Mouse (Mus musculus): ENCODE measurements around the gene Il16. TPM values are rescaled to one million over a fixed set of nuclear protein-coding genes. Genes with fewer than 3 reads are reported as not detected.
A peak's percentile ranks its signal among the peaks of the same experiment; 100 is the strongest.

Il16 gene
- polyA plus RNA-seq, 1 experiment = not detected

GRCm38 (mm10) chr7:83633856-83634255 lies 111.7 kb downstream of the Il16 start:
- no peaks in the 10 kb centered on the region for H3K27me3 ChIP-seq (ENCODE audit: control insufficient read depth, insufficient read depth, low read length, poor library complexity, severe bottlenecking)
- H3K4me1 ChIP-seq (ENCODE audit: control insufficient read depth, insufficient read depth, low read length) = no peaks in the 10 kb centered on the region
- no peak overlapping the region for H3K4me3 ChIP-seq (ENCODE audit: low read depth, low read length)
- no peak overlapping the region for H3K9ac ChIP-seq (ENCODE audit: low read depth, poor library complexity, severe bottlenecking)
- no peaks in the 10 kb centered on the region for H3K9me3 ChIP-seq (replicated peaks; ENCODE audit: control insufficient read depth, insufficient read depth, low read length, poor library complexity, severe bottlenecking)
- no peak overlapping the region for H3K27ac ChIP-seq (ENCODE audit: insufficient read depth, low read length)
- peaks cover 3% of the 10 kb centered on the region; the same call in 1 of the 2 replicates for H3K36me3 ChIP-seq (ENCODE audit: control insufficient read depth, insufficient read depth, low read length, poor library complexity, severe bottlenecking)
- no peak for TF ChIP-seq CTCF (IDR thresholded peaks at IDR 0.05; ENCODE audit: low read depth, low read length)
- no peak for TF ChIP-seq POLR2A (IDR thresholded peaks at IDR 0.05; ENCODE audit: insufficient read depth, low read length)
- TF ChIP-seq EP300 (IDR thresholded peaks at IDR 0.05; ENCODE audit: insufficient read depth, low read depth, low read length) = no peak

- Histone ChIP-seq H3K27me3 (ENCODE audit: control insufficient read depth, insufficient read depth, low read length, poor library complexity, severe bottlenecking) (no peaks in the 10 kb centered on the region), H3K4me3 (ENCODE audit: low read depth, low read length) (peak overlapping the region; percentile 78; the same call in 1 of the 2 replicates), H3K36me3 (ENCODE audit: control insufficient read depth, insufficient read depth, low read length, poor library complexity, severe bottlenecking) (peaks cover 3% of the 10 kb centered on the region; the same call in 1 of the 2 replicates), H3K4me1 (ENCODE audit: control insufficient read depth, insufficient read depth, low read length) (no peaks in the 10 kb centered on the region), H3K9me3 (replicated peaks; ENCODE audit: control insufficient read depth, insufficient read depth, low read length, poor library complexity, severe bottlenecking) (no peaks in the 10 kb centered on the region), H3K27ac (ENCODE audit: insufficient read depth, low read length) (no peak overlapping the region), H3K9ac (ENCODE audit: low read depth, poor library complexity, severe bottlenecking) (no peak overlapping the region)
- TF ChIP-seq CTCF (IDR thresholded peaks at IDR 0.05; ENCODE audit: low read depth, low read length) (no peak), EP300 (IDR thresholded peaks at IDR 0.05; ENCODE audit: insufficient read depth, low read depth, low read length) (no peak), POLR2A (IDR thresholded peaks at IDR 0.05; ENCODE audit: insufficient read depth, low read length) (no peak)
Measured at GRCm38 (mm10) chr7:83632682-83633120, 112.8 kb downstream of the Il16 start.

DNA sequence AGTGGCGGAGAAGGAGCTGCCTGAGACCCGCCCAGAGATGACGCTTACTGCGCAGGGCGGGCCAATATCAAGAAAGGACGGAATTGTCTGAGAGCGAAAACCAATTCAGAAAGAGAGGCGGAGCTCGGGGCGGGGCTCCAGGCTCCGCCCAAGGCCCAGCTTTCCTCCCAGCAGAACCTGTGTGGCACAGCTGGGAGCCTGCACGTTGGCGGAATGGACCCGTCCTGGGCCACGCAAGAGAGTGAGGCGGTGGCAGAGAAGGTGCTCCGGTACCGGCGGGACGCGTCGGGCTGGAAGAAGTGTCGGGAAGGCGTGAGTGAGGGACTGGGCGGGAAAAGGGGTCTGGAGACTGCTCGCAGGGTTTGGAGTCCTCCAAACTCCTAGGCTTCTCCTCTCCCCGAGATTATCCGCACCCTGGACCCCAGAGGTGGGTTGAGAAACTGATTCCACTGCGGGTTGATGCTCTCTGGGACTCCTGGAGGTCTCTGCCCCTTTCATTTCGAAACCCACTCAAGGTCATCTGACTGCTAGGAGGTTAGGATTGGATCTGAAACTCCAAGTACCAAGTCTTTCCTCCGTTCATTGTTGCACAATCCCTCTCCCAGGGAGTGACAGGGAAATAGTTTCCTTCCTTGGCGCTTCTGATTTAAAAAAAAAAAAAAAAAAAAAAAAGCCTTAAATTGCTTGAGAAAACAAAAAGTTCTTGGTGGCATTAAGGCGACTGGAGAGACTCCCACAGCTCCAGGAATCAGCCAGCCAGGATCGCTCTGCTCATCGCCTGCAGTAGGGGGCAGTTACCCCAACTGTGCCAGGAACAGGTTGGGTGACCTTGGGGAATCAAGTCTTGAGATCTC lies 113.5 kb downstream of the Il16 start, which contains the start of gene Stard5:
Gene Stard5, plus strand, starts transcription at position 132 of the 854 bp plus-strand sequence.
- H3K9ac ChIP-seq (ENCODE audit: low read depth, poor library complexity, severe bottlenecking) = peak within 1 kb of the TSS; percentile 60
- peak within 1 kb of the TSS; percentile 78 for H3K4me3 ChIP-seq (ENCODE audit: low read depth, low read length)
- H3K4me1 ChIP-seq (ENCODE audit: control insufficient read depth, insufficient read depth, low read length) = no peaks in the 10 kb centered on the region
- H3K36me3 ChIP-seq (ENCODE audit: control insufficient read depth, insufficient read depth, low read length, poor library complexity, severe bottlenecking) = 0 out of 2 replicates have a peak, but pooled peaks cover 3% of the 10 kb centered on the region
- no peaks in the 10 kb centered on the region for H3K9me3 ChIP-seq (replicated peaks; ENCODE audit: control insufficient read depth, insufficient read depth, low read length, poor library complexity, severe bottlenecking)
- no peaks in the 10 kb centered on the region for H3K27me3 ChIP-seq (ENCODE audit: control insufficient read depth, insufficient read depth, low read length, poor library complexity, severe bottlenecking)
- TF ChIP-seq CTCF (IDR thresholded peaks at IDR 0.05; ENCODE audit: low read depth, low read length) = no peak
- TF ChIP-seq EP300 (IDR thresholded peaks at IDR 0.05; ENCODE audit: insufficient read depth, low read depth, low read length) = no peak
- peak; percentile 81 for TF ChIP-seq POLR2A (IDR thresholded peaks at IDR 0.05; ENCODE audit: insufficient read depth, low read length)
- no peak within 1 kb of the TSS for H3K27ac ChIP-seq (ENCODE audit: insufficient read depth, low read length)

DNA sequence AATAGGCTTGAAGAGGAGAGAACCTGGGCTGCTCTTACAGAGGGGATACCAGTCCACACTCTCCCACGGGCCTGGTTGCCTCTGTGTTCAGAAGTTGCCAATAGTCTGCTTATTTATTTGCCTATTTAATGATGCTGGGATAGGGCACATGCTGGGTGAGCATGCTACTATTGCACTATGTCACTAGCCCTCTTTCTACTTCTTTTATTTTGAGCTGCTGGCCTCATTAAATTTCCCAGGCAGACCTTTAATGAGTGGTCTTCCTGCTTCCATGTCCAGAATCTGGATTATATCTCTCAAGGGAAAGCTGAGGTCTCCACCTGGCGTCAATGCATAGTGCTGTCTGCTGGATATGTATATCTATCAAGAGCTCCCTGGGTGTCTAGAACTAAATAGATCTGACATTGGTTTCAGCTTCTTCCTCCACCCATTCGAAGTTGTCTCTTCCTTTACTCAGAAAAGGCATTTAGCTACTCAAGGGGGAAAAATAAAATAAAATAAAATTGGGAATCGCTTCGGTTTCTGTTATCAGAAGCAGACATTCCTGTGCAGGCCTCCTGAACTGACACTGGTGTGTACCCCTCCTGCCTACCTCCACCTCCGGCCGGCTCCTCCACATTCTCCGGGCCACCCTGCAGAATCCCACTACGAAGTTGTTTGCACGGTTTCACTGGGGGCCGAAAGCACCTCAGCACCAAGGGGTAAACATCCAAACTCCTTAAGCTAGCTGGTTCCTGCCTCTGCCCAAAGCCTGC lies 114.3 kb downstream of the Il16 start:
- Histone ChIP-seq H3K4me1 (ENCODE audit: control insufficient read depth, insufficient read depth, low read length) (no peaks in the 10 kb centered on the region), H3K27ac (ENCODE audit: insufficient read depth, low read length) (no peak overlapping the region), H3K4me3 (ENCODE audit: low read depth, low read length) (peak overlapping the region; percentile 63), H3K27me3 (ENCODE audit: control insufficient read depth, insufficient read depth, low read length, poor library complexity, severe bottlenecking) (no peaks in the 10 kb centered on the region), H3K36me3 (ENCODE audit: control insufficient read depth, insufficient read depth, low read length, poor library complexity, severe bottlenecking) (0 out of 2 replicates have a peak, but pooled peaks cover 3% of the 10 kb centered on the region), H3K9ac (ENCODE audit: low read depth, poor library complexity, severe bottlenecking) (peak overlapping the region; percentile 29), H3K9me3 (replicated peaks; ENCODE audit: control insufficient read depth, insufficient read depth, low read length, poor library complexity, severe bottlenecking) (no peaks in the 10 kb centered on the region)
- no peak for TF ChIP-seq EP300 (IDR thresholded peaks at IDR 0.05; ENCODE audit: insufficient read depth, low read depth, low read length)

GRCm38 (mm10) chr7:83627369-83627768 lies 118.2 kb downstream of the Il16 start:
- Histone ChIP-seq H3K27ac (ENCODE audit: insufficient read depth, low read length) (no peak overlapping the region), H3K36me3 (ENCODE audit: control insufficient read depth, insufficient read depth, low read length, poor library complexity, severe bottlenecking) (no peaks in the 10 kb centered on the region), H3K4me3 (ENCODE audit: low read depth, low read length) (no peak overlapping the region), H3K9ac (ENCODE audit: low read depth, poor library complexity, severe bottlenecking) (no peak overlapping the region), H3K27me3 (ENCODE audit: control insufficient read depth, insufficient read depth, low read length, poor library complexity, severe bottlenecking) (no peaks in the 10 kb centered on the region), H3K4me1 (ENCODE audit: control insufficient read depth, insufficient read depth, low read length) (no peaks in the 10 kb centered on the region), H3K9me3 (replicated peaks; ENCODE audit: control insufficient read depth, insufficient read depth, low read length, poor library complexity, severe bottlenecking) (no peaks in the 10 kb centered on the region)
- no peak for TF ChIP-seq CTCF (IDR thresholded peaks at IDR 0.05; ENCODE audit: low read depth, low read length)
- TF ChIP-seq EP300 (IDR thresholded peaks at IDR 0.05; ENCODE audit: insufficient read depth, low read depth, low read length) = no peak
- TF ChIP-seq POLR2A (IDR thresholded peaks at IDR 0.05; ENCODE audit: insufficient read depth, low read length) = no peak
